Mouse (Mus musculus) left cerebral cortex, postnatal 10 days (tissue): ENCODE measurements around the gene Atp6v0b. TPM values are rescaled to one million over a fixed set of nuclear protein-coding genes. Genes with fewer than 3 reads are reported as not detected.

ENCODE experiments used
- DNase-seq, 2 experiments: peaks; one replicate each; pipeline ENCODE4 v3.0.0; 2021 to 2022; ENCODE audit warnings: low spot score in 2 of 2, mixed read lengths in 1 of 2; ENCODE audit errors: extremely low spot score in 1 of 2
- intact Hi-C: fragments of 180-260 bp; cut with DNase I; formaldehyde crosslinking; loops from one replicate; pipeline ENCODE4 v1.15.1; 2025
- total RNA-seq, 2 experiments: library from RNA; stranded (reverse); gene quantifications; 2 replicates each; pipeline ENCODE4 v1.2.3; 2021

Atp6v0b gene
- total RNA-seq, 2 experiments from 2014 or later, result 464 to 465 TPM

DNA sequence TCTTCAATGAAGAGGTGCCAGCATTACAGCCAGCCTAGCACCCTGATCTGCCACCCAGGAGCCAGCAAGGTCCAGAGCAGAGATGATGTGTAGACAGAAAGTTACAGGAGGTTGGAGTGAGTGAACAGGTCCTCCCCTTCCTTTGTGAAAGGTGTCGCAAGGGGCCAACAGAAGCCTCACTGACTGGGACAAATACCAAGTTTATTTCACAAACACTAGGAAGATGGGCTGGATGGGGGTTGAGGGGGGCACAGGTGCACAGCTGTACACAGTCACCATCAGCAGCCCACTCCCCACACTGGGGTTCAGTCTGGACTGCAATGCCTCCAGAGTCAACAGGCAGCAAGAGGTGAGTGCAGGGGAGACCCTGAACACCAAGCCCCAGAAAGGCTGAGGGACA lies 3.0 kb downstream of the Atp6v0b start:
- DNase-seq, result no peak
- intact Hi-C loops, result loop anchor here (5.0 kb wide), 2 partner anchors 52 to 198 kb away; partner anchors contain the start of gene Slc6a9

DNA sequence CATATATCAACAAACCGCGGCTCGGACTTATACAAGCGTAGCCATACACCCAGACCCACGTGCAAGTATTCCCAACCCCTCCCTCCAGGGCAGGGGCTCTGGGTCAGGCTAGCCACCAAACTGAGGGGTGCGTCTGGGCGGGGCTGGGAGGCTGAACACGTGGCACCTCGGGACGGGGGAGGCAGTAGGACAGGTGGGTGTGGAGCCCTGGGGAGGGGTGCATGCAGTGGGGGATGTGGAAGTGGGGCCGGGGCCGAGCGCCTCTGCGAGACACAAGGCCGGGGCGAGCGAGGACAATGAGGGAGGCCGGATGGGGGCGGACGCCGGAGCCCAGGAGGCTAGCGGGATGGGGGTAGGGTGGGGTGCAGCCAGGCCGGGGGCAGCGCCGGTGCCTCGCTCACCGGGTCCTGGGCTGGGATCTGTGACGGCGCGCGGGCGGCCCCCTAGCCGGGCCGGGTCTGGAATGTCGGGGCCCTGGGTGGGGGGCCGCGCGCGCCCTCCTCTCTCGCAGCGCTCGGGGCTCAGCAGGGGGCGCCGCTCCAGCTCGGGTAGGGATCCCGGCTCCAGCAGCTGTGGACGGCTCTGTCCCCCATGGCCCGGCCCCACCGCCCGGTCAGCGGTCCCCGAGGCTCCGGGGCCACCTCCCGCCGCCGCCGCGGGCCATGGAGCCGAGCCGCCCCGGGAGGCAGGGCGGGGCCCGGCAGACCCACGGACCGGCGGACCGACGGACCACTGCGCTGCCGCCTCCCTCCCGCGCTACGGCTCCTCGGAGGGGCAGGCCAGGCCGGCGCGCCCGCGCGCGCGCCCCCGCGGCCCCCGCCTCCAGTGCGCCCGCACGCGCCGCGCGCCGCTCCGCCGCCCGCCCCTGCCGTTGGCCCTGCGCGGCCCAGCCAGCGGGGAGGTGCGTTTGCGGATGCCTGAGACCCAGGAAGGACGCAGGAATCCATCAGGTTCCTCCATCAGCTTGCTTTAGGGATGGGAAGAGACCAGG lies 4.1 kb downstream of the Atp6v0b start, which contains the start of gene B4galt2:
Gene B4galt2 (minus strand): TSS at position 787 of the 991 bp plus-strand sequence.
- DNase-seq, result peak; percentile 46 to 83
- intact Hi-C loops, result loop anchor here (5.0 kb wide), 2 partner anchors 51 to 199 kb away; partner anchors contain the start of gene Slc6a9

- DNase-seq, result no peak
- intact Hi-C loops, result no loop called here
Measured at GRCm38 (mm10) chr4:117878703-117879102, 8.4 kb downstream of the Atp6v0b start.

DNA sequence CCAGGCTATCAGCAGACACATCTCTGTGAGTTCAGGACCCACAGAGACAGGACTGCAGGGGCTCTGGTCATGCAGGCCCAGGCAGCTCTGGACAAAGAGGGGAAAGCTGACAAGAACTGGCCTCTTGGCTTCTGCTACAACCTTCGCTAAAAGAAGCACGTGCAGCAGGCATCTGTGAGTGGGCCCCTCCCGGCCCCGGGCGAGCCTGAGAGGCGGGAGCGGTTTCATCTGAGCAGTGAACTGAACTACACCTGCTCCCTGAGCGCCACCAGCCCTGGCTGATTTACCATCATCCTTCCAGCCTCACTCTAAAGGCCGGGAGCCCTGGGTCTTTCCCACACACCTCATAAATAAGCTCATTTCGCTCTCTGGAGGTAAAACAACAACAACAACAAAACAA lies 8.8 kb downstream of the Atp6v0b start:
- DNase-seq, result no peak
- intact Hi-C loops, result no loop called here

- intact Hi-C loops, result no loop called here
Measured at GRCm38 (mm10) chr4:117873615-117874014, 13.5 kb downstream of the Atp6v0b start.

DNA sequence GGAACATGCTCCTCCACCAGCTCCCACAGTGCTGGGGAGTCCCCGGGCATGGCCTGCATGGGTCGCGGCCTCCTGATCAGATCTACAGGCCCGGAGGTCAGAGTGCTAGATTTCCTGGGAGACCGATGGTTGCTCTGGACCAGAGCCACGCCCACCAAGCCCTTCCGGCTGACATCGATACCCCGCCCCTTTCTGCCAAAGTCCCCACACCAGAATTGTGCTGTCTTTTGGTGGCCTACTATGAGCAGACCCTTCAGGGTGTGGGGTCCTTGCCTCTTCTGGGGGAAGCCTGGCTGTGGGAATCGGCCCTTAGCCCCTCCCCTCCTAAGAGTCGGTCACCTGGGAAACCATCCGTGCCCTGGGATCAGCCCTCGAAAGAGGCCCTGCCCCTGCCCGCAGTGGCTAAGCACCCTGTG lies 14.7 kb downstream of the Atp6v0b start, which contains the start of gene Ccdc24:
Gene Ccdc24 (minus strand): TSS at position 87 of the 416 bp plus-strand sequence.
- no peak for DNase-seq
- intact Hi-C loops, result no loop called here

More at GRCm38 (mm10) chr4:117873615-117874014, 13.5 kb downstream of the Atp6v0b start:
- DNase-seq, result no peak

- DNase-seq, result no peak
- intact Hi-C loops, result no loop called here
Measured at GRCm38 (mm10) chr4:117871787-117872186, 15.3 kb downstream of the Atp6v0b start.

- no peak for DNase-seq
- intact Hi-C loops, result no loop called here
Measured at GRCm38 (mm10) chr4:117870437-117870836, 16.7 kb downstream of the Atp6v0b start.

- no peak for DNase-seq
- intact Hi-C loops, result loop anchor here (5.0 kb wide), 1 partner anchor 37 kb away; the partner anchor contains the start of gene Slc6a9
Measured at GRCm38 (mm10) chr4:117869317-117869716, 17.8 kb downstream of the Atp6v0b start.

- intact Hi-C loops, result loop anchor here (5.0 kb wide), 1 partner anchor 36 kb away; the partner anchor contains the start of gene Slc6a9
- peak in 1 of 2 experiments; percentile 70 for DNase-seq
Measured at GRCm38 (mm10) chr4:117867823-117868222, 19.3 kb downstream of the Atp6v0b start.

- DNase-seq, result no peak
Measured at GRCm38 (mm10) chr4:117867000-117867399, 20.1 kb downstream of the Atp6v0b start.

DNA sequence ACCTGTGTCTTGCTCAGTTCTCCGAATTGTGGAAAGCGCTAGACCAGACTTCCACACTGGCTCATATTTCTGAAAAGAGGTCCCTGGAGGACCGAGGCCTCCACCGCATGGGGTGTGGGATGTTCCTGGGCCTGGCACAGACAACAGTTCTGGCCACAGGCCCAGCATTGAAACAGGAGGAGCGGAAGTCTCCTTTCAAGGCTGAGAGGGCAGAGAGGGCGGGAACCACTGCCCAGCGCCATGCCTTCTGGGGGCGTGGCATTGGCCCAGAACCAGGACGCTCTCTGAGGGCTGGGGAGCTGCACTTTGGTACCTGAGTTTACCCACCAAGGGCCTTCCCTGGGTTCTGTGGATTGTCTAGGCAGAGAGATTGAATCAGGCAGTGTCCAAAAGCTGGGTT lies 21.1 kb downstream of the Atp6v0b start:
- peak in 1 of 2 experiments; percentile 75 for DNase-seq

More at GRCm38 (mm10) chr4:117867000-117867399, 20.1 kb downstream of the Atp6v0b start:
- intact Hi-C loops, result loop anchor here (5.0 kb wide), 1 partner anchor 35 kb away; the partner anchor contains the start of gene Slc6a9

GRCm38 (mm10) chr4:117862823-117863222 lies 24.3 kb downstream of the Atp6v0b start:
- DNase-seq, result peak in 1 of 2 experiments; percentile 77
- intact Hi-C loops, result no loop called here

More for the DNA sequence above, 21.1 kb downstream of the Atp6v0b start:
- intact Hi-C loops, result loop anchor here (5.0 kb wide), 1 partner anchor 34 kb away; the partner anchor contains the start of gene Slc6a9

- DNase-seq, result no peak
- intact Hi-C loops, result no loop called here
Measured at GRCm38 (mm10) chr4:117860570-117860969, 26.6 kb downstream of the Atp6v0b start.

DNA sequence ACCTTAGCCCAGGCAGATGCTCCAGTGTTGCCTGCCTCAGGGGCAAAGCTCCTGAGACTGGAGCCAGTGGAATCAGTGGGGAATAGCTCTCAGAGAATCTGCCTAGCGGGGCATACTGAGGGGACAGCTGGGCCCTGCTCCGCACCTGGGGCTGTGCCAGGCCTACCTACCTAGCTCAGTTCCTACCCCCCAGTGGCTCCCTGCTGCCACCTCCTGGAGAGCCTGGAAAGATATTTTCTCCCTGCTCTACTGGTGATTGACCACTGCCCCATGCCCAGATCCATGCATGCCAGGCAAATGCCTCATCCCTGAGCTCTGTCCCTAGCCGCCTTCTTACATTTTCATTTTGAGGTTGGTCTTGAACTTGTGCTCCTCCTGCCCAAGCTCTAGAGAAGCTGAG lies 28.3 kb downstream of the Atp6v0b start:
- DNase-seq, result peak in 1 of 2 experiments; percentile 84
- intact Hi-C loops, result no loop called here

DNA sequence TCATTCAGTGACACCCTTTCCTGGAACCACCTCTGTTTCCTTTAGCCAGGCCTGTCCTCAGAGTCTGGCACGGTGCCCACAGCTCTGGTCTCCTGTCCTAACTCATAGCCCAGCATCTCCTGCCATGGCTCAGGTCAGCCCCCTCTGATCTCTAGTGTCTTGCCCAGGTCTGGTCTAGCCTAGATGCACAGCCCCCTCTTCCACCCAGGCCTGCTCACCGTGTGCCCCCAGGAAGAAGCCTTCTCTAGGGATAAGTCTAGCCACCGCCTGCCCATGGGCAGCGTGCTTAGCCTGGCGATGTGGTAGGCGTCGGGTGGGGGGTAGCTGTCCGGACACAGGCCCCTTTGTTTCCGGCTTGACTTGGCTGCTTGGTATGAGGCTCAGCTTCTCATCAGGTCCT lies 32.0 kb downstream of the Atp6v0b start:
- DNase-seq, result peak; percentile 38 to 67
- intact Hi-C loops, result no loop called here

DNA sequence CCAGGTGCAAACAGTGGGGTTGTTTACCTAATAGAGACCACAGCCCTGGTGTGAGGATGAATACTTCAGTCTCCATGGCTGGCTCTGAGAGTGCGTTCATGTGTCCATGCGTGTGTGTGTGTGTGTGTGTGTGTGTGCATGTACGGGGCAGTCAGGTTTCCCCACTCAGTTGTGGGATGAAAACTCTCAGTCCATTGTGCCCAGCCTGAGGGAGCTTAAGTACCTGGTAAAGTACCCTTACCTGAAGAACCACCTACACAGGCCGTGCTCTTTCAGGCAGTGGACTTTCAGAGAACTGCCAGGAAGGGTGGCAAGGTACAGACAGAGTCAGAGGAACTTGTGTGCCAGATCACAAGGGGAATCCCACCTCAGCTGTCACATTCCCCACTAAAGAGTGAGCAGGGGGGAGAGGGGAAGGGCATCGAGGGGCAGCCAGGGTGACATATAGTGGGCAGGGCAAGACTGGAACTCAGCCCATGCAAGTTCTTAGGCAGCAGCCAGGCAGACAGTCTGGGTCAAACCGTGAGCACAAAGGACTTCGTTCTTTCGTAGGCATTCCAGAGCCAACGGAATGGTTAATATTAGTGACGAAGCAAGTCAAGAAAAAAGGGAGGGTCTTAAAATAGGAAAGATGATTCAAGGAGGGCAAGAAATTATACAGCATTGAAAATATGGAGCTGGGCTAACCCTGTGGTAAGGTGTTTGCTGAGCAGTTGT lies 34.8 kb downstream of the Atp6v0b start:
- intact Hi-C loops, result no loop called here
- no peak for DNase-seq

- DNase-seq, result peak in 1 of 2 experiments; percentile 62
- intact Hi-C loops, result no loop called here
Measured at GRCm38 (mm10) chr4:117850871-117851270, 36.3 kb downstream of the Atp6v0b start.

DNA sequence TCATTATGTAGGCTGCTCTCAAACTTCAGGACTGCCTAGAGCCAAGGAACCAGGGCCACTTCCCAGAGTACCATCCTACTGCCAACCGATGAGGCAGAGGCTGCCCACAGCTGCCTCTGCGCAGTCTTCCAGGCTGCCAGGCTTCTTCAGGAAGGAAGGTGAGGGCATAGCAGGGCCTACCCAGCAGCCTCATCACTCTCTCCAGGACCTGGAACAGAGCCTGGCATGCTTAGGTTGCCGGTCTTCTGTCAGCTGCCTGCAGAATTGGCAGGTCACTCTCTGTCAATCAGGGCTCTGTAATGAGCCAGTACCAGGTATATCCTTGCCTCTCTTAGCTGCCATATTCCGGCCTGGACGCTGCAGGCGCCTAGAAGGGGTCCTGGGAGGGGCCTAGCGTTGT lies 37.0 kb downstream of the Atp6v0b start:
- DNase-seq, result no peak
- intact Hi-C loops, result no loop called here
